Mouse (Mus musculus) cerebellum, adult 2 months (tissue): Measurements from ENCODE around the gene Trim3.

Experiments
- CTCF ChIP-seq: fragments of 200-500 bp; IDR thresholded peaks from 2 replicates; pipeline ENCODE4 v1.5.1; 2011; ENCODE audit warnings: low read depth, mild to moderate bottlenecking, control low read depth, low read length, moderate library complexity, borderline replicate concordance; ENCODE audit not compliant: insufficient read depth
- POLR2A ChIP-seq: fragments of 200-500 bp; IDR thresholded peaks from 2 replicates; pipeline ENCODE4 v1.6.1; 2011; ENCODE audit warnings: low read length, control low read depth, borderline replicate concordance; ENCODE audit not compliant: insufficient read depth

GRCm38 (mm10) chr7:105563367-105563766 is 70.0 kb downstream of the Trim3 start:
- no peak for TF ChIP-seq POLR2A
- no peak for TF ChIP-seq CTCF
